Mouse (Mus musculus) large intestine, adult 2 months (tissue): ENCODE measurements around the gene Endog. TPM values are rescaled to one million over a fixed set of nuclear protein-coding genes. Genes with fewer than 3 reads are reported as not detected.
"Not testable (repeated sequence)": the region's sequence is repeated elsewhere in the genome, so short reads cannot be mapped to it uniquely, and the experiment has no call there.

Source experiments
- DNase-seq: peaks from one replicate; pipeline ENCODE4 v3.0.0-alpha.2; 2012; ENCODE audit warnings: low read depth, low spot score
- WGBS: fragments of 180-500 bp; shearing (Covaris S2); methylation state at CpG from one replicate; pipeline ENCODE4 v1.1.7; 2018; 5-methylcytosine and 5-hydroxymethylcytosine counted together
- polyA plus RNA-seq: library from polyadenylated mRNA; depleted of rRNA; stranded (reverse); fragments of >200 nt; gene quantifications from 2 replicates; pipeline ENCODE4 v1.2.3, GENCODE M21; 2012; rRNA removed

The Endog gene
- polyA plus RNA-seq, result 33.5 and 42.0 TPM in 2 replicates

DNA sequence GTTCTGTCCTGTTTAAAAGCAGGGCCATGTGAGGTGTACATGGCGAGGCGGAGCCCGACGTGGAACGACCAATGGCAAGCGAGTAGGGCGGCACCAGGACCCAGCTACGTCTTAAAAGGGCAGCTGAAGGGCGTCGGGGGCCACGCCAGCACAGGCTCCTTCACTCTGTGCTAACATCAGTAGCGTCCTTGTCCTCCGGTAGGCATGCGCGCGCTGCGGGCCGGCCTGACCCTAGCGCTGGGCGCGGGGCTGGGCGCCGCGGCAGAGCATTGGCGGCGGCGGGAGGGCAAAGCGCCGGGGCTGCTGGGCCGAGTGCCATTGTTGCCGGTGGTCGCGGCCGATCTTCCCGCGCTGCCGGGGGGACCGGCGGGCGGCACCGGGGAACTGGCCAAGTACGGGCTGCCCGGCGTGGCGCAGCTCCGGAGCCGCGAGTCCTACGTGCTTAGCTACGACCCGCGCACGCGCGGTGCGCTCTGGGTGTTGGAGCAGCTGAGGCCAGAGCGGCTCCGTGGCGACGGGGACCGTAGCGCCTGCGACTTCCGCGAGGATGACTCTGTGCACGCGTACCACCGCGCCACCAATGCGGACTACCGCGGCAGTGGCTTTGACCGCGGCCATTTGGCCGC is at the start of gene Endog:
TSS of gene Endog (plus strand) at position 123 of the 626 bp plus-strand sequence.
- WGBS, result under 1% methylated on average over 66 of the region's 75 CpGs
- DNase-seq, result peak; percentile 58

DNA sequence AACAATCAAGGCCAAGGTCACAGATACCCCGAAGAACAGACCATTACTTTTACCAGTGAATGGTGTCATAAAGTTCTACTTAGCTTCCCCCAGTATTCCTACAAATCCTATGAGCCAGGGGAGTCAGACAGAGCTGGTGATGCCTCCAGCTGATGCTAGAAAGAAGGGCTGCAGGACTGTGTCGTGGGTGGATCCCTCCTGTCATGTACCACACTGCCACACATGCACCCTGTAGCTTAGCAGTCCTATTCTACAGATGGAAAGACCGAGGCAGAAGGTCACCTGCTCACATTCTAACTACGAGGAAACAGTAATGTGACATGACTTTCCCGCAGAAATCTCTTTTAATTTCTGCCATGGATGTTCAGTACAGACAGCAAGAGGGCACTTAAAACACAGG is 48.5 kb upstream of the Endog start:
- WGBS, result 75% methylated on average over 5 of the region's 5 CpGs
- no peak for DNase-seq

DNA sequence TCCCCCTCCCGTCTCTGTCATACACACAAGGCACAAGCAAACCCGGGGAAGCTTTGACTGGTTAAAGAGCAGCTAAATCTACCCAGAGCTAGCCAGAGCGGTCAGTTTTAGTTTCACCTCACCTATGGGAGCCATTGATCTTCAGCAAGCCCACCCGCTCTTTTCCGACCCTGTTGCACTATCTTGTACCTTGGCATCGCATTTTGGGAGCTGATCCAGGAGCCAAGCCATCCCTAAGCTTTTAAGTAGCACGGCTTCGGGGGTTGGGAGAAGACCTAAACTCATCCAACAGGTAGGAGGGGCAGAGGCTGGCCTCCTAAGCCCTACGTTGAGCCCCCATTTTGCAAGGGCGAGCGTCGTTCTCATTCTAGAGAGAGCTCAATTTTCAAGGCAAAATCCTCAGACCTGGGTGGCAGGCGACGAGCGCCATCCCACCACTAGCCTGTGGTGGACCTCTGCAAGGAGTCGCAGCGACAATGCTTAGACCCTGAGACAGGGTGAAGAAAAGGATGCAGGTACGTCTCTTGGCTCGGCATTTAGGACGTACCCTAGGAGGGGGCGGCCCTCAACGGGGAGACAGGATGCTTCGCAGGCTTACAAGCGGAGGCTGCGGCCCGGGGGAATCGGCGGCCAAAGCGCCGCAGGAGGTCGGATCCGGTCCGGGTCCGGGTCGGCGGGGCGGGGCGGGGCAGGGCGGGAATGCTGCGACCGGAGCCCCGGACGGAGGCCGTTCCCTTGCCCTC is 47.4 kb upstream of the Endog start:
- DNase-seq, result no peak
- WGBS, result 2% methylated on average over 41 of the region's 44 CpGs

DNA sequence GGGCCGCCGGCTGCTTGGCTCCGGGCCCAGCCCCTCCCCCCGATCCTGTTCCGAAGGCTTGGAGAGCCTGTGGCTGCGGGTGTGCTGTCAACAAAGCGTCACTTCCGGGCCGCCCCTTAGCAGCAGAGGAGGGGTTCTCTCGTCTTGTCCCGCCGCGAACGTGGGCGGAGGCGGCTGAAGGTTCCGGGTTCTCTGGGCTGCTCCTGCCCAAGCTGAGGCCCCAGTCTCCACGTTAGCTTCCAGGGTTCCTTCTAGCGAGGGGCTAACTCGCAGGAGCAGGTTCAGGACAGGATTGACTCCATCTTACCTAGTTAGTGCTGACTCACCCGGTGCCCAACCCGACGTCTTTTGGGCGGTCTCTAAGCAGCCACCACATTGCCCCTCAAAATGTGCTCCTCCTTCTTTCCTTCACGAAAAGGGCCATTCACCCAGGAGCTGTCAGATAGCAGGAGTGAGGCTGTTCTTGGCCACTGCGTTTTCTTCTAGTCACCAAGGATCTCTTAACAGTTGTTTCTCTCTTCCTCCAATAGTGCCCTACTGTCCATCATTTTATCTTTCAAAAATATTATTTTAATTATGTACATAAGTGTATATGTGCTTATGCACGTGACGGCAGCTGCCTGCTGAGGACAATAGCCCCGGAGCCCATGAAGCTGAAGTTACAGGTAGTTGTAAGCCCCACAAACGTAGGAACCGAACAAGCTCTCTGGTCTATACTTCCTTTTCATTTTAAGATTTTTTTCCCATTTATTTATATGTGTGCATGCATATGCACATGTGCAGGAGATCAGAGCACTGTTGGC is 46.6 kb upstream of the Endog start, which contains the start of gene Zer1:
TSS of gene Zer1 (minus strand) at position 114 of the 803 bp plus-strand sequence.
- 8% methylated on average over 31 of the region's 31 CpGs for WGBS
- DNase-seq, result peak; percentile 90

DNA sequence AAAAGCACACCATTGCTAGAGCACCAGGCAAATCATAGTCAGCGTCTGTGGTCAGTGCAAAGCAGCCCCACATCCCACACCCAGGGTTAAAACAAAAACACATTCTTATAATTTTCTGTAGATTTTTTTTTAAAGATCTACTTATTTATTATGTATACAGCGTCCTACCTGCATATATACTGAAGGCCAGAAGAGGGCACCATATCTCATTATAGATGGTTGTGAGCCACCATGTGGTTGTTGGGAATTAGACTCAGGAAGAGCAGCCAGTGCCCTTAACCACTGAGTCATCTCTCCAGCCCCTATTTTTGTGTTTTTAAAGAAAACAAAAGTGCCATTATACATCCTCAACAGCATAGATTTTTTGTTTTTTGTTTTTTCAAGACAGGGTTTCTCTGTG is 42.5 kb upstream of the Endog start:
- WGBS, result 26% methylated on average over 2 of the region's 2 CpGs
- no peak for DNase-seq

DNA sequence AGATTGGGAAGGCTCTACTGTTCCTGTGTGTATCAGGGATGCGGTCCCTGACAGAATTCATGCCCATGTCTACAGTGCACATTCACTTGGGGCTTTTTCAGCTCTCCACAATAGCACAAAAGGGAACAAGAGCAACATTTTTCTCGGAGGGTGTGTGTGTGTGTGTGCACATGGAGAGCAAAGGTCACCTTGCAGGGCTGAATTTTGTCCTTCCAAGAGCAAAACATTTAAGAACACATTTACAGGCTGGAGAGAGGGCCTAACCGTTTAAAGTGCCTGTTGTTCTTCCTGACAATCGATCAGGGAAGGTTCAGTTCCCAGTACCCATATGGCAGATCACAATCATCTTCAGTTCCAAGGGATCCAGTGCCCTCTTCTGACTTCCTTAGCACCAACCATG is 41.1 kb upstream of the Endog start:
- WGBS, result 43% methylated on average over 4 of the region's 4 CpGs
- no peak for DNase-seq

DNA sequence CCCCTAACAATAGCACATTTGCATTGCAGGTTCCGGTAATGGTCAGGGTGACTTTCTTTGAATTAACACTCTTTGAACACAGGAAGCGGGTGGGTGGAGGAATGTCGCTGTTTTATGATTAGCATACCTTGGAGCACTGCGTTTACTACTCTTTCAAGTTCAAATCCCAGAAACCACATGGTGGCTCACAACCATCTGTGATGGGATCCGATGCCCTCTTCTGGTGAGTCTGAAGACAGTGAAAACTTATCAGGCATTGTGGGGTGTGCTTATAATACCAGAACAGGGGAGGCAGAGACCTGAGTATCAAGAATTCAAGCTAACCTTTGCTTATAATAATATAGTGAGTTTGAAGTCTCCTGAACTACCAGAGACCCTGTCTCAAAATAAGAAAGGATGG is 40.1 kb upstream of the Endog start:
- WGBS, result 49% methylated on average over 5 of the region's 5 CpGs
- not testable (repeated sequence) for DNase-seq

DNA sequence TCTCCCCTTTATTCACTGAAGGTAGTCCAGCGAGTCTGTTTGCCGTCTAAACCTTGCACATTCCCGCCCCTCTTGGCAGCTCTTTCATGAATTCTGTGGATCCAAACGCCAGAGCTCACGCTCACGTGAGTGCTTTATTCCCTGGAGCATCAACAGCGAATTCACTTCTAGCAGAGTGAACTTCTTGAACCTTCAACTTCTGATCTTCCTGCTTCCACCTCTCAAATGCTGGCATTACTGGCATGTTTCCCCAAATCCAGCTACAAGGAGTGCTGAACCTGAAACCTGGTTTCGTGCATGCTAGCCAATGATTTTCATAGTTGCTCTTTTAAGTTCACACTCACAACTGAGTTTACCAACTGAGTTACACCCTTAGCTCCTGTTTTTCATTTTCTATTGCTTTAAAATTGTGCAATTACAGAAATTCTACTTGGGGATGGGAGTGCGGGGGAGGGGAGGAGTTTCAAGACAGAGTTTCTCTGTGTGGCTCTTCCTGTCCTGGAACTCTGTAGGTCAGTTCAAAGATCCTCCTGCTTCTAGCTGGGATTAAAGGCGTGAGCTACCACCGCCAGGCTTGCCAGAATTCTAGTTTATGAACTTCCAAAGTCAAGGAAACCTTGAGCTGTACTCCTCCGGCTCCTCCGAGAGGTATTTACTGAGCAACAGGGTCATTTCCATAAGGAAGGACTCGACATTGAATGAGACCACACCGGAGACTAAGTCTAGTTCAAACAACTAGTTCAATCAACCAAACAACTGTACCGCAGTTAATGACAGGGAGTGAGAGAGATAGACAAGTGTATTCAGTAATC is 38.3 kb upstream of the Endog start:
- DNase-seq, result no peak
- WGBS, result 3% methylated on average over 16 of the region's 16 CpGs

DNA sequence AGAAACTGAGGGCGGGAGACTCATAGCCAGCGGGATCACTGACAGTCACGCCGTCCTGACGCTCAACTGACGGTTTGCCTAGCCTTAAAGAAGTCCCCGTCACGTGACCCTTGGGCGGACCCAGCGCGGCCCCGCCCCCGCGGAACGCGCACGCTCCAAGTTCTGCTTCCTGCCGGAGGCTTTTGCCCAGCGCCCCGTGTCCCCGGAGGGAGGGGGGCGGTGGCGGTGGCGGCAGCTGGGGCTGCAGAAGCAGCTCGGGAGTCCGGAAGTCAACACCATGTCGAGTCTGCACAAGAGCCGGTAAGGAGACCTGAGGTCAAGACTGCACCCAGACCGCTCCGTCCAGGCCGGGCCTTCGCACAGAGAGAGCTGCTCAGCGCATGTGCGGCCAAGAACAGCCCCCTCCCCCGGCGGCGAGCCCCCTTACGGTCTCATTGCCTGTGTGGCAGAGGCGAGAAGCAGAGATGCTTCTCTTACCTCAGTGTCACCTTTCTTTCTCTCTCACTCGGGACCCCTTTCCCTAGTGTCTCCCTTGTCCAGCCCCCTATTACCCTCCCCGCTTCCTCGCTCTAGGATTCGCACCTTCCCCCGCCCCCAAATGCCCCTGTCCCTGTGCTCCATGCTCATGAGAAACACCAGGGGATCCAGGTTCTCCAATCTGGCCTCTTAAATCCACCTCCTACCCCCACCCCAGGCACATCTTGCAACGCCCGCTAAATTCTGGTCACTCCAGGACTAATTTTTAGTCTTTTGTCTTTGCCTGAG is 37.5 kb upstream of the Endog start, which contains the start of gene Tbc1d13:
TSS of gene Tbc1d13 (plus strand) at position 134 of the 765 bp plus-strand sequence.
- WGBS, result under 1% methylated on average over 46 of the region's 46 CpGs

DNA sequence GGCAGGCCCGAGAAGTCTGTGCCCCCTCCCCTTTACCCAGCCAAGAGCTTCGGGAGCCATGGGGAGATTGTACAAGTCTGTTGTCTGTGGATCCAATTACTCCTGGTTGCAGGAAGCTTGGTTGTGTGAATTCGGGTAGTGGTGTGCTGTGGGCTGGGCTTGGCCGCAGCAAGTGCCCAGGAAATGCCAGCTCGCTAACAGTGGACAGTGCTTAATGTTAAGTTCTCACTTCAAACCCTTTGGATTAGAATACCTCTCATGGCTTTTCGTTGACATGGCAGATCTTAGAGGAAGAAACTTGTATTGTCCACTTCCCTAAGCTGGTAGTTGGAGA is 36.9 kb upstream of the Endog start:
- WGBS, result 3% methylated on average over 6 of the region's 6 CpGs
- DNase-seq, result no peak

More for the DNA sequence above, 37.5 kb upstream of the Endog start, which contains the start of gene Tbc1d13:
- DNase-seq, result peak; percentile 77

DNA sequence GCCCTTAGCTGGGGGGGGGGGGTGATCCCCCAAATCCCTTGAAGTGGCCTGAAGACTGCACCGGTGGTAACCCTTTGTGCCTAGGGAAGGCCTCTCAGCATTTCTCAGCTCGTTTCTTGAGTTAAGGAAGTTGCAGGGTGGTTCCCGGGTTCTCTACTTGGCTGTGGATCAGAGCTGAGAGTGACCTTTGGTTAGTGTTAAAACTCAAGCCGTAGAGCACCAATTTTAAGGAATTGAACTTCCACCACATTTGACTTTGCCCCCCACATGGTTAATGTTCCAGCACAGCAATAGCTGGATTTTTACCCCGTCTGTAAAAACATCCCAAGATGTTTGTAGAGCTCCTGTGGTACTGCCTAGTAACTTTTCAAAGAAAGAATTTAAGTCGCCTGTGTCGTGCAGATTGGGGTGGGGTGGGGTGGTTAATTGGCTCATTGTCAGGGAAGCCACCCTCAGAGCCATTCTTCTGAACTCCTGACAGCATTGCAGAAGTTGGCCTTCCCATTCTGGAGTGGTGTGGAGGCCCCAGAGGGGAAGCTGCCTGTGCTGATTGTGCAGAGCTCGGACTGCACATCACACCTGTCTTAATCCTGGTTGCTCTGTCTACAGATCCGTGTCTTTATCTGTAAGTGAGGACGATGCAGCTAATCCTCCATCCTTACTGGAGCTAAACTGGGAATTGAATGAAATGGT is 36.2 kb upstream of the Endog start:
- WGBS, result 16% methylated on average over 10 of the region's 10 CpGs

DNA sequence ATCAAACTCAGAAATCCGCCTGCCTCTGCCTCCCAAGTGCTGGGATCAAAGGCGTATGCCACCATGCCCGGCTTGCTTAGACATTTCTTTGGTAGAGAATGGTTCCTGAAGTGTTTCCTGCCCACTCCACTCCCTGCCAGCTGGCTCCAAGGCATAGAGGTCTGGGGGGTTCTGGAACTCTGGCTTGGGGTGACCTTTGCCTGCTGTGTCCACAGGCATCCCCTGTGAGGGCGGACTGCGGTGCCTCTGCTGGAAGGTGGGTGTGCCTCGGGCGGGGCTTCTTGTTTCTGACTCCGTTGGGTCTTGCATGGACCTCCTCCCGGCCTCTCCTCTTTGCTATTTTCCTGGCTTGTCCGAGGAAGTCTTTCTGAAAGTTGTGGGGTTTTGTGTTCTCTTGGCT is 34.8 kb upstream of the Endog start:
- WGBS, result 48% methylated on average over 10 of the region's 10 CpGs
- DNase-seq, result no peak

More for the DNA sequence above, 36.2 kb upstream of the Endog start:
- peak; percentile 57 for DNase-seq

DNA sequence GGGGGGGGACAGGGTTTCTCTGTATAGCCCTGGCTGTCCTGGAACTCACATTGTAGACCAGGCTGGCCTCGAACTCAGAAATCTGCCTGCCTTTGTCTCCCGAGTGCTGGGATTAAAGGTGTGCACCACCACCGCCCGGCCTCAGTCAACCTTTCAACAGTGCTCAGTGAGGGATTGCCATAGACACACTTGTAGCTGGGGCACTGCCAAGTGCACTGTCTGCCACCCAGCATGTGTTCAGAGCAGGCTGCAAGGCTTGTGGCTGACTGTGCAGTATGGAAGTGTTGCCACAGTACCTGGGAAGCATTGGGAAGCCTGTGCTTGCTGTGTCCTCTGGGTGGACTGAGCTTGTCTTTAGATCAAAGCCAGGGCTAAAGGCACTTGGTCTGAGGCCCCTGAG is 31.3 kb upstream of the Endog start:
- not testable (repeated sequence) for DNase-seq
- 87% methylated on average over 4 of the region's 4 CpGs for WGBS

DNA sequence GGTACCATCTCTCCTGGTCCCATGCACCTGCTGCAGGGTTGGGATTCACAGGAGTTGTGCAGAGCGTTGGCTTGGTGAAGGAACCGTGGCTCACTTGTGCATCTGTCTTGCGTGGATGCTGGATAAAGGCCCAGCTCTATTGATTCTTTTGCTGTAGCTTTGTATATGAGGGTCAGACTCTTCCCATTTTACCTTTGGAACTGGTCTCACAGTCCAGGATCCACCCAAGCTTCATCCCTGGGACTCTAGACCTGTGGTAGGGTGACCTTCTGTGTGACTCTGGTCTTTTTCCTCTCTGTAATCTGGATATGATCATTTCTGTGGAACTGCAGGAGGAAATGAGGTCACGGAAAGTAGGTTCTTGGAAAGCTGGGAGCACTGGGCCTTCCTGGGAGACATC is 26.9 kb upstream of the Endog start:
- DNase-seq, result no peak
- WGBS, result 95% methylated on average over 4 of the region's 4 CpGs

DNA sequence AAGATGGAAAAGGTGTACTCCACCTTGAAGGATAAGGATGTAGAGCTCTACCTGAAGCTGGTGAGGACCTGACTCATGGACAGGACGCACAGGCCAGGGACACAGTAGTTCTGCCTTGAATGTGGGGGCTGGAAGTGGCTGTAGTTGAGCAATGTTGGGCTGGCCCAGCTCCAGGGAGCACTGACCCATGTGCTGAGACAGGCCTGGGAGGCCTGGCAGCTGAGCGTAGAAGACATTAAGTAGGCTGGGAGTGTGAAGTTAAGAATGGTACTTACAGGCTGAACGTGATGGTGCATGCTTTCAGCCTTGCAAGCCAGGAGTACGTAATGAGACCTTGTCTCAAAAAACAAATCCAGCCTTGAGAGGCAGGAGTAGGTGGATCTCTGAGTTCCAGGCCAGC is 23.8 kb upstream of the Endog start:
- DNase-seq, result no peak
- 83% methylated on average over 4 of the region's 4 CpGs for WGBS

DNA sequence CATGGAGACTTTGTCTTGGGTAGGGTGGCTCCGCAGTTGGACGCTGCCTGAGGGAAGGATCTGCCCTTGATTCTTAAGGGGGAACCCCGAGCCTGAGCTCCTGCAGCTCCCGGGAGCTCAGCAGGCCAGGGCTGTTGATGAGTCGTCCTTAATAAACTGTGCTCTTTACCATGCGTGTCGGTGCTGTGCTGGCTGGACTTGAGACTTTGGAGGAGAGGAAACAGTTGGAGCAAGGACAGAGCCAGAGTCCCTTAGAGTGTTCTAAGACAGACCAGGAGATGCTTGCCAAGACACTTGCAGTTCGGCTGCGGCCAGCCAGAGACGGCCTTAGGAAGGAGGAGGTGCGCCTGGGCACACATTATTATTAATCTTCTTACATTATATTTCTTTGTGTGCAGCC is 19.5 kb upstream of the Endog start:
- DNase-seq, result no peak
- WGBS, result 62% methylated on average over 11 of the region's 11 CpGs

DNA sequence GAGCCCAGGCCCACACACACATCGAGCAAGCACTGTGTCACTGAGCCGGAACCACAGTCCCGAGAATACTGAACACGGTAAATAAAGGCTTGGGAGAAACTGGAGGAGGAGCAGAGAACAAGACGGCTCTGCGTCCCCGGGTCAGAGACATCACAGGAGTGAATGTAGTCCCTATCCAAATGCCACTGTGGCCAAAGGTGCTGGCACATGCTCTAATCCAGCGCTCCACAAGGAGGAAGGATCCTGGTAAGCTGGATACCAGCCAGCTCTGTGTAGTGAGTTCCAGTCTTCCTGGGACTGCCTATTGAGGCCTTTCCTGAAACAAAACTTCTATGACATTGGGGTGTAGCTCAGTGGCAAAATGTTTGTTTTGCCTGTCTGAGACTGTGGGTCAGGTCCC is 18.7 kb upstream of the Endog start:
- WGBS, result 41% methylated on average over 8 of the region's 8 CpGs
- DNase-seq, result no peak

DNA sequence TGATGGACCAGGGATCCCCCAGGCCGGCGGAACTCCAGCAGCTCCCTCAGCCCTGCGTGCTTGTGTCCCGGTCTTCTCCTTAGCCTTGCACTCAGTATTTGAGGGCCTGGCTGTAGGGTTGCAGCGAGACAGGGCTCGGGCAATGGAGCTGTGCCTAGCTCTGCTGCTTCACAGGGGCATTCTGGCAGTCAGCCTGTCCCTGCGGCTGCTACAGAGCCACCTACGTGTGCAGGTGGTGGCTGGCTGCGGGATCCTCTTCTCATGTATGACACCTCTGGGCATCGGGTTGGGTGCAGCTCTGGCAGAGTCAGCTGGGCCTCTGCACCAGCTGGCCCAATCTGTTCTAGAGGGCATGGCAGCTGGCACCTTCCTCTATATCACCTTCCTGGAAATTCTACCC is 11.4 kb upstream of the Endog start:
- DNase-seq, result not testable (repeated sequence)

More for the DNA sequence above, 11.4 kb upstream of the Endog start:
- WGBS, result 91% methylated on average over 9 of the region's 10 CpGs
